Mouse (Mus musculus): Measurements from ENCODE around the gene Tpm3. TPM values are rescaled to one million over a fixed set of nuclear protein-coding genes. Genes with fewer than 3 reads are reported as not detected.
A peak's percentile ranks its signal among the peaks of the same experiment; 100 is the strongest.

The Tpm3 gene
- 100 to 1,000 TPM; 170 to 172 TPM for total RNA-seq (2021)
- long read RNA-seq, transcript Tpm3-202 (9 exons, 2,190 nt): minor isoform, 11 of 246 reads
- long read RNA-seq, transcript Tpm3-201 (8 exons, 2,230 nt): major isoform, 28 of 246 reads
- long read RNA-seq, transcript Tpm3-203 (8 exons, 1,090 nt): minor isoform, 7 of 246 reads
- long read RNA-seq, partial matches to known transcripts: 2 of 246 reads
- long read RNA-seq, other reads (novel, unspliced or antisense): 198 of 246 reads

GRCm38 (mm10) chr3:90072294-90072693 lies at the start of gene Tpm3:
Gene Tpm3 (plus strand): TSS chr3:90072649.
- no peak for DNase-seq (ENCODE audit: low spot score in 2 of 2)

GRCm38 (mm10) chr3:90034653-90035052 lies 37.8 kb upstream of the Tpm3 start:
- no peak for DNase-seq (ENCODE audit: low spot score in 2 of 2)

- DNase-seq (ENCODE audit: low spot score in 2 of 2): no peak
These were observed 36.2 kb upstream of the Tpm3 start for GRCm38 (mm10) chr3:90036263-90036662.

GRCm38 (mm10) chr3:90049691-90050090 lies 22.8 kb upstream of the Tpm3 start:
- no peak for DNase-seq (ENCODE audit: low spot score in 2 of 2)

GRCm38 (mm10) chr3:90051441-90052350 lies 20.8 kb upstream of the Tpm3 start, which contains the start of gene 4933434E20Rik:
Gene 4933434E20Rik (plus strand): TSS chr3:90051636.
- DNase-seq (ENCODE audit: low spot score in 2 of 2): peak; percentile 15 to 55

GRCm38 (mm10) chr3:90052351-90053241 lies 19.9 kb upstream of the Tpm3 start, which contains the start of gene Ubap2l:
Gene Ubap2l (minus strand): TSS chr3:90052628.
- peak; percentile 89 to 97 for DNase-seq (ENCODE audit: low spot score in 2 of 2)

GRCm38 (mm10) chr3:90061549-90061948 lies 10.9 kb upstream of the Tpm3 start:
- DNase-seq (ENCODE audit: low spot score in 2 of 2): no peak

DNA sequence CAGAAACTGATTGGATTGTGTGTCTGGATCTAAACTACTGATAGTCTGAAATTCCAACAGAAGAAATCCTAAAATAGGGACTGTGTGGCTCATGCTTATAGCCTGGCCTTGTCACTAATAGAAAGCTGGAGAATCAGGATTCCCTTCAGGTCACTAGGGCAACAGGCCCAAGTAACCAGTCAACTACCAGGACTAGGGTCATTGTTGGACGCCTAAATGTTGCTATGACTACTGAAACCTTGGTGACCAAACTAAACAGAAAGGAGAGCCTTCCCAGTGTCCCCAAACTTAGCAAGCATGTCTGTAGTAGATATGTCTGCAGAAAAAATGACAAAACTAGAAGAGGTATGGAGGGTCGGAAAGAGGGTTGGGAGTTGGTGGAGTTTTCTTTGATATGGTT lies 9.9 kb upstream of the Tpm3 start:
- no peak for DNase-seq (ENCODE audit: low spot score in 2 of 2)

DNA sequence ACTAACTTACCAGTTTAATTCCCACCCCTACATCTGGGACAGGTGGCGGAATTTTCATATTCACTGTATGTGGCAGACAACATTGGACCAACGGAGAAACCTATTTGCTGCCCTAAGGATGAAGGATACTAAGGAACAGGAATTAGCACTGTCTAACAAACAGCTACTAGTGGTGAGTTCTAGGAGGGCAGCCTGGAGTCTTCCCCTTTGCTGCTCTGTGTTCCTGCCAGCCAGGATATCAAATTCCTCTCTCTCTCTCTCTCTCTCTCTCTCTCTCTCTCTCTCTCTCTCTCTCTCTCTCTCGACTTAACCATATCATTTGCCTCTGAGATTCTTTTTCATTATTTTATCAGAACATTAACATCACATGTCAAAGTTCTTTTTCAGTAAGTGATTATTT lies 8.1 kb upstream of the Tpm3 start:
- no peak for DNase-seq (ENCODE audit: low spot score in 2 of 2)

DNA sequence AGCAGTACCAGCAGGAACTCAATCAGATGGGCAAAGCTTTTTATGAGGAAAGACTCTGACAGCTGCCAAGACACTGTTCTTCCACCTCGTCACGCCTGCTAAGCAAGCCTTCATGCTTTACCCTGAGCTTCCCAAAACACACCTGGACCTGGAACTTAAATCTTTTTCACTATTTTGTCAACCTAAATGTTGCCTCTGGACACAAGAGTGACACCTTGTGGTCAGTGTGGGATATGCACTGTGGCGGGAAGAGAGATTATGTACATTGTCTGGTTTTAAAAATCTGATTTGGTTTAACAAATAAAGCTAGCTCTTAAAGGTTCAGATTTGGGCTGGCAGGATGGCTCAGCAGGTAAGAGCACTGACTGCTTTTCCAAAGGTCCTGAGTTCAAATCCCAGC lies 6.9 kb upstream of the Tpm3 start:
- DNase-seq (ENCODE audit: low spot score in 2 of 2): peak in 1 of 2 experiments; percentile 68

DNA sequence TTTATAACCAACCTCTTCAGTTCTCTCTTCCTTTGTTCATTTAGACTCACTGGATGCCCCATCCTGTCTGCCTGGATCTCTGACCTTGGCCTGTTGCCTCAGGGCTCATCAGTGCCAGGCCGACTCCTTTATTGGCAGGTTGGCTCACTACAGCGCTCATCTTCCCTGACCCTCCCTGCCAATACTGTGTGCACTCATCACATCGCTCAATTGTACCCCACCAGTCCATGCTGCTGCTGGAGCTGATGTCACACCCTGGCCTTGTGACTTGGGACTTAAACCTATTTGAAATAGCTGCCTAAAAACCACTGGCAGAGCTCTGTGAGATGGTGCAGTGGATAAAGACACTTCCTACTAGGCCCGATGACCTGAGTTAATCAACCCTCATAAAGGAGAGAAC lies 4.6 kb upstream of the Tpm3 start:
- DNase-seq (ENCODE audit: low spot score in 2 of 2): no peak

DNA sequence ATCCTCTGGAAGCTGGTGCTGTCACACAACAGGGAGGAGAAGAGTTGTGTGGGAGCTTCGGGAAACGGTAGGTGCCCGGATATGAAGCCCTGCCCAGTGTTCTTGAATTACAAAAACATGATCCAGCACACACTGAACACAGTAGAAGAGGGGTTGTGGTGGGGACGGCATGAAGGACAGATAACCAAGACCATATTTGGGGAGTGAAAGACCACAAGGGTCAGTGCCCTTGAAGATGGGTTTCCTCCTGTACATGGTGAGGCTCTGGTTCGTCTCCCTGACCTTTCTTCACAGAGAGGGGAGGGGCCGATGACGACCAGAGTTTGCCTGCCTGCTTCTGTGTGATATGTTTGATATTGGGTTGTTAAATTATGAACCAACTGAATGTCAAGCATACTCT lies 2.8 kb upstream of the Tpm3 start:
- DNase-seq (ENCODE audit: low spot score in 2 of 2): no peak

GRCm38 (mm10) chr3:90076921-90077716 lies 4.7 kb downstream of the Tpm3 start:
- DNase-seq (ENCODE audit: low spot score in 2 of 2): peak; percentile 60 to 92

DNA sequence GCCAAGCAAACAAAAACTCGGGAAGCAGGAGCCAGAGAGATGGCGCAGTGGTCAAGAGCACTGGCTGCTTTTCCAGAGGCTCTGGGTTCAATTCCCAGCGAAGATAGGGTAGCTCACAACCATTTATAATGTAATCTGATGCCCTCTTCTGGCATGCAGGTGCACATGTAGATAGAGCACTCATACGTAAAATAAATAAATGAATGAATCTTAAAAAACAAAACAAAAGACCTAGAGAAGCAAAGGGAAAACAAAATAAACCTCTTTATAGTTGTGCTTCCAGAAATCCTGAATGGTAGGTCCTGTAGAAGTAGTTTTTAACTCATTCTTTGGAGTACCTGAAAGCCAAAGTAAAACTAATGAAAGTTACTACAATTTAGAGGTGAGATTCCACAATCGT lies 5.8 kb downstream of the Tpm3 start:
- DNase-seq (ENCODE audit: low spot score in 2 of 2): no peak

DNA sequence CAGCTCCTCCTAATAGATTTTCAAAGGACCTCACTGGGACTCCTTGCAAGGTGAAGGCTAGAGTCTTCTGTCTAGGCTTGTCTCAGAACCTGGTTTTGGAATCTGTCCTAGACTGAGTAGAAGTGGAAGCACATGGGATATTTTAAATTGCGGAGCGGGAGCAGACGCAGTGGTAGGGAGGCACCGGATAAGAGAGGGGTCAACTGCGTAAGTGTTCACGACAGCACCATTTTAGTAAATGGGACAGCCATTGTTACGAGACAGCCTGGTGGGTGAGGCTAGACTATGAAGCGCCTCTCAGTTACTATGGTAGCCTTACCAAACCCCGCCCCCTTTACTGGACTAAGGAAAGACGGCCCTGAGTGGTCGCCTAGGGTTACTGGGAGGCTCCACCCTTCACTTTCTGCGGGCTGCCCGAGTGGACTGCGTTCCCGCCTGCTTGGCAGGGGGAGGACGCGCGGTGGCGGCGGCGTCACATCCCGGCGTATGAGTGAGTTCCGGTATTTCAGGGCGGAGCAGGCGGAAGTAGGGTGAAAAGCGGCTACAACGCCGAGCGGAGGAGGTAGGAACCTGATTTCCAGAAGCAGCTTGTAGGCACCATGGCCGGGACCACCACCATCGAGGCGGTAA lies 6.8 kb downstream of the Tpm3 start:
- peak; percentile 93 for DNase-seq (ENCODE audit: low spot score in 2 of 2)

DNA sequence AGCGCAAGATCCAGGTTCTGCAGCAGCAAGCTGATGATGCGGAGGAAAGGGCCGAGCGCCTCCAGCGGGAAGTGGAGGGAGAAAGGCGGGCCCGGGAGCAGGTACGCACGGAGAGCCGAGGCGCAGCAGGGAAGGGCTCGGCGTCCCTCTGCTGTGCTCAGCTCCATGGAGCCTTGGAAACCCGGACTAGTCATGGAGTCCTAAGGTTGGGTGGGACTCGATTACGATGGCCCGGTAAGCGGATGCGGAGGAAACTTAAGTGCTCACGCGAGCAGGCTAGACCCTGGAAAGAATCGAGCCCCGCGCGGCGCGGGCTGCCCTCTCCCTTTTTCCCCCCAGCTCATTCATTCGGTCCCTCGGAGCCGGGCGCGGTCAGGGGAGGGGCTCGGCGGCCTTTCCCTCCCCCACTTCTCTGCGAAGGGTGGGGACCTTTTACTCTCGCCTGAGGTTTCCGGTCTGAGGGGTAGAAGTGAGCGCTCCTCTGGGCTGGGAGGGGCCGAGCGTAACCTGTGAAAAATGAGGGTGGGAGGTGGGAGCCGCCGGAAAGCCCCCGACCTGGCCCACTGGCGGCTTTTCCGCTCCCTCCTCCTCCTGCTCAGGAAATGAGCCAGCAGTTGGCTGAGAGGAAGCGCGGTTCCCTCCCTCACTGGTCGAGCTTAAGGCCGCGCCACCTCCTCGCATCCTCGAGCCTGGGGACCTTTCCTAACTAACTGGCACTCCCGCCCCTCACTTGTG lies 7.5 kb downstream of the Tpm3 start:
- DNase-seq (ENCODE audit: low spot score in 2 of 2): peak; percentile 25 to 56

DNA sequence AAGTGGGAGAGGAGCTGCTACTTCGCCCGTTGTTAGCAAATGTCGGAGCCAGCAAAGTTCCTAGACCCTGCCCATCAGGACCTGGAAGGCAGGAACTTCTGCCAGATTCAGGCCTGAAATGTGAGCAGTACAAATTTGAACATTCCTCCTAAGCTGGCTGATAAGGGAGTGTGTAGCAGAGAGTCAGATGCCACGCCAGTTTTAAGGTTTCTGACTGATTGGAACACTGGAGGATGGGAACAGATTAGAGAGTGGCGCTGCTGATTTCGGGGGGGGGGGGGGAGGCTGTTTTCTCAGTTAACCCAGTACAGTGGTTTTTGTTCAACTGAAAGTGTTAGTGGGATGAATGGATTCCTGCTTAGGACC lies 8.0 kb downstream of the Tpm3 start:
- no peak for DNase-seq (ENCODE audit: low spot score in 2 of 2)

DNA sequence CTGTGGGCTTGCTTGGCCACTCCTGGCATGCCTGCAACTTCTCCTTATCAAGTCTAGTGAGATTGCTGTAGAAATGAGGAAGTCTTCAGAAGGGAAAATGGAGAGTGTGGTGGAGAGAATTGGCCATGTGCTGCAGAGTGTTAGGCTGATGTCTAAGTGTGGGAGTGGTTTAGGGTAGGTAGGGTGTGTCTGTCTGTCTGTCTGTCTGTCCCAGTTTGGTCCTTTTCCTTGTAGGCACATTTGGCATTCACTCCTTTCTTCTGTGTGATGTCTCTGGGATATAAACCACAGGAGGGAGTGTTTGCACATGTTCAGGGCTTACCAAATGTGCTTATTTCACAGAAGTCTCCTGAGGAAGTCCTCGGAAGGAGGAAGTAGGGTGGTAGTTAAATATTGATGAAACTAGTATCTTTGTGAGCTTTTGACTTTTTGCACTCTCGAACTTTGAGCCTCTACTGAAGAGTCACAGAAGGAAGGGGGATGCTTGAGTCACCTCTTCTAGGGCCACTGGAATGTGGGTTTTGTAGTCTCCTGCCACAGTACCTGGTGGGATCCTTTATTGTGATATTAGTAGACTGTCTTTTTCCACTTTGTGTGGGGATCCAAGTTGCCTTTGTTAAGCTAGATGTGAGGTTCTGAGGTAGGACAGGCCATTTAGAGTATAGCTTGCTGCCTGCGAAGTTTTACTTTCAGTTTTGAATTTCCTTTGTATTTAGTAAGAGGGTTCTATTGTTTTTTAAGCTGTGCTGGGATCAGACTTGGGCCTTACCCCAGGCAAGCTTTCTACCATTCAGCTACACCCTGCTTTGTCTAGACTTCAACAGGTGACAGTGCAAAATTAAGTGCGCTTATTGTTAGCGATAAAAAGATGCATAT lies 9.2 kb downstream of the Tpm3 start:
- DNase-seq (ENCODE audit: low spot score in 2 of 2): no peak
